Mouse (Mus musculus) neutrophil, adult 5-6 weeks (primary cell): ENCODE results near the gene Psme1. TPM values are rescaled to one million over a fixed set of nuclear protein-coding genes. Genes with fewer than 3 reads are reported as not detected.
A peak's percentile ranks its signal among the peaks of the same experiment; 100 is the strongest.

Experiments
- ATAC-seq: fragments of 151-379, 151-347 bp; 2 replicates; pipeline ENCODE4 v1.8.0; 2017; ENCODE audit warnings: mild to moderate bottlenecking, moderate TSS enrichment; ENCODE audit not compliant: insufficient number of reproducible peaks, poor library complexity, low FRiP score, severe bottlenecking; ENCODE audit errors: extremely low read depth
- total RNA-seq: library from RNA; stranded (forward); fragments of 200-1000 nt; gene quantifications from 2 replicates; pipeline ENCODE4 v1.2.3, GENCODE M21; 2017

The Psme1 gene
- total RNA-seq, 1 experiment from 2014 or later: 254 TPM

DNA sequence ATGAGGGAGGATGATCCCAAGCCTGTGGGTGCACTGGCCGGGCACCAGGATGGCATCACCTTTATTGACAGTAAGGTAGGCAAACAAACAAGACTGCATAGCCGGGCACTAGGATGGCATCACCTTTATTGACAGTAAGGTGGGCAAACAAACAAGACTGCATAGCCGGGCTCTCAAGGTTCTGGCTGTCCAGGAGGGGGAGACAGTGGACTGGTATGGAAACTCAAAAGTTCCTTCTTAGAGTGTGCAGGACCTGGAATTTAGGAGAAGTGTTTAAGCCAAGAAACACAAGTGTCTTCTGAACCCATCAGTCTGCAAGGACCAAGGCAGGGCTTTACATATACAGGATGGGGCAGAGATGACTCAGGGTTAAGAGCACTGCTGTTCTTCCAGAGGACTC lies 12.2 kb upstream of the Psme1 start:
- no peak for ATAC-seq

DNA sequence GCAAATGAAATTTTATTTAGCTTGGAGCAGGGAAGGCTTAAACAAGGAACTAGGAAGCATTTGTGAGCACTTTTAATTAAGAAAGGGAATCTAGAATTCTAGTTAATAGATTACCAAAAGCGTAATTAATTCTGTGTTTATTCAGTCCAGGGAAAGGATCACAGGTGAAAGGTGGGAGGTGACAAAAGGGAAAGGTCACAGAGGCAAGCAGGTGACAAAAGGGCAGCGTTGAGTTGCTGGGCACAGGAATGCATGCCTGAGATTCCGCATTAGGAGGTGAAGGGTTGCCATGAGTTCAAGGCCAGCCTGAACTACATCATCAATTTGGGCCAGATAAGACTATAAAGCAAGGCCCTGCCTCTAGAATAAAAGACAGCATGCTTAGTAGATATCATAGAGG lies 10.4 kb upstream of the Psme1 start:
- no peak for ATAC-seq

DNA sequence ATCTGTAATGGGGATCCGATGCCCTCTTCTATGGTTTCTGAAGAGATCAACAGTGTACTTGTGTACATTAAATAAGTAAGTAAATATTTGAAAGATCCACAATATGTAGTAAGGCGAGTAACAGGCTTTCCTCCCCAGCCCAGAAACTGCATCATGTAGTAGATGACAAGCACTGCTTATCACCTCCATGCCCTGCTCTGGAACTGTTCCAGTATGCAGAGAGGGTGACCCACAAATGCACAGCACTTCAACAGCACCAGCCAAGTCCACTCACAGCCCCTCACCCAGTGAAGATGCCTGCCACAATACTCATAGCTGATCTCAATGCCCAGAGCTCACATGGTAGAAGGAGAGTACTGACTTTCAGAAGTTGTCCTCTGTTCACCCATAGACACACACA lies 7.3 kb upstream of the Psme1 start:
- ATAC-seq: no peak

GRCm38 (mm10) chr14:55571760-55572159 lies 6.2 kb upstream of the Psme1 start:
- no peak for ATAC-seq

DNA sequence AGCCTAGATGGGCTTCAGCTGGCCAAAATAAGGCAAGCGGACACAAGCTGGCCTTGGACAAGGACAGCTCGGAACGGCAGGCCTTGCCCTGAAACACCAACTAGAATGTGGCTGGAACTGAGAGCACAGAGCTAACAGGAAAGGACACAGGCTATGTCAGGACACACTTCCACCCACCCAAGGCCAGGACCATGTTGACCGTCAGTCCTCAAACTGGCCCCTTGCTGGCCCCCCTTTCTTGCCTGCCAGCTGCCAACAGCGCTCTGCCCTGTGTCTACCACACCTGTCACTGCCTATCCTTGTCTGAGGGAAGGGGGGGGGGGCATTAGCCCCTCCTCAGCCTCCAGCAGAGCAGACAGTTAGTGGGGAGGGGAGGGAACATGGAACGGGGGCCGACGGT lies 2.6 kb upstream of the Psme1 start, which contains the start of gene Fitm1:
Gene Fitm1, plus strand, starts transcription at position 316 of the 400 bp plus-strand sequence.
- ATAC-seq: no peak

DNA sequence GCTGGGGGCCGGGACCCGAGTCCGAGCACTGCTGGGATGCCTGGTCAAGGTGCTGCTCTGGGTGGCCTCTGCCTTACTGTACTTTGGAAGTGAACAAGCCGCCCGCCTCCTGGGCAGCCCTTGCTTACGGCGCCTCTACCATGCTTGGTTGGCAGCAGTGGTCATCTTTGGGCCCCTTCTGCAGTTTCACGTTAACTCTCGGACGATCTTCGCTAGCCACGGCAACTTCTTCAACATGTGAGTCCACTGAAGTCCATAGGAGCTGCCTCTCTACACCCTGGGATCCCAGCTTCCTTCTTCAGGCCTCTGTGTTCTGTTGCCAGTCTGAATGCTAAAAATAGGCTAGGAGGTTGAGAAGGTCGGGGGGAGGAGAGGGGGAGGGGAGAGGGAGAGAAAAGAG lies 2.2 kb upstream of the Psme1 start:
- ATAC-seq: no peak

- ATAC-seq: no peak
These were observed 1.5 kb upstream of the Psme1 start for GRCm38 (mm10) chr14:55576376-55576775.

- ATAC-seq: no peak
These were observed 846 bp downstream of the Psme1 start for GRCm38 (mm10) chr14:55578668-55579269.

GRCm38 (mm10) chr14:55579511-55580496 lies 1.9 kb downstream of the Psme1 start:
- ATAC-seq: no peak

DNA sequence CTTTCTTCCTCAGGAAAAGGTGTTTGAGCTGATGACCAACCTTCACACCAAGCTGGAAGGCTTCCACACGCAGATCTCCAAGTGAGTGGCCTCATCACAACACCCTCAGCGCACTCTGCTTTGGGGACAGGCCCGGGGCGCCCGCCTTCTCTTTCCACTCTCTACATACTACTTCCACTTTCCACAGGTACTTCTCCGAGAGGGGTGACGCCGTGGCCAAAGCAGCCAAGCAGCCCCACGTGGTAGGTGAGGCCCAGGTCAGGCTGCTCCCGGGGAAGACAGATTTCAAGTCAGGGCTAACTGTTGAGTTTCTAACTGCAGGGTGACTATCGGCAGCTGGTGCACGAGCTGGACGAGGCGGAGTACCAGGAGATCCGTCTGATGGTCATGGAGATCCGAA lies 2.8 kb downstream of the Psme1 start:
- ATAC-seq: no peak

DNA sequence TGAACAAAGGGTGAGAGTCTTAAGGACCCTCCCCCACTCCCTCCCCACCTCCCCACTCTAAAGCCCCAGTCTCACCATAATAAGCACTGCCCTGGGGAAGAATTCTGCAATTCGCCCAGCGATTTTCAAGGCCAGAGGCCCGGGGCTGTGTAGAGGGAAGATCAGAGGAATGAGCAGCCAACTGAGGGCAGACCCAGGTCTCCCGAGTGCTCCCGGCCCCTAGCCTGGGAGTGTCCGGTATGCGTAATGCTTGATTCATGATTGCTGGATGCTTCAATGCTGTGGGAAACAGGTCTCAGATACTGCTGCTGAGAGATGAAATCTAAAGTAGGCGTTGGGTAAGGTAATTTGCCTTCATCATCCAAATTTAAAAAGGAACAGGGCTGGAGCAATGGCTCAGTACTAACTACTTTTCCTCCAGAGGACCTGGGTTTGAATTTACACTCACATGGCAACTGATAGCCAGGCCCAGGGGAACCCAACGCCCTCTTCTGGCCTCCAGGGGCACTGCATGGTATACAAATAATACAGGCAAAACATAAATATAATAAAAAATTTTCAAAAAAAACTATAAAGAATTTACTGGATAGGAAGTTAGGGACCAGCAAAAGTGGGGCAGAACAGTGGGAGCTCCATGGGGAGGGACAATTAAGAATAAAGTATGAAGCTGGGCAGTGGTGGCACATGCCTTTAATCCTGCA lies 4.2 kb downstream of the Psme1 start:
- ATAC-seq: no peak

- ATAC-seq: no peak
These were observed 6.4 kb downstream of the Psme1 start for GRCm38 (mm10) chr14:55584303-55584701.

DNA sequence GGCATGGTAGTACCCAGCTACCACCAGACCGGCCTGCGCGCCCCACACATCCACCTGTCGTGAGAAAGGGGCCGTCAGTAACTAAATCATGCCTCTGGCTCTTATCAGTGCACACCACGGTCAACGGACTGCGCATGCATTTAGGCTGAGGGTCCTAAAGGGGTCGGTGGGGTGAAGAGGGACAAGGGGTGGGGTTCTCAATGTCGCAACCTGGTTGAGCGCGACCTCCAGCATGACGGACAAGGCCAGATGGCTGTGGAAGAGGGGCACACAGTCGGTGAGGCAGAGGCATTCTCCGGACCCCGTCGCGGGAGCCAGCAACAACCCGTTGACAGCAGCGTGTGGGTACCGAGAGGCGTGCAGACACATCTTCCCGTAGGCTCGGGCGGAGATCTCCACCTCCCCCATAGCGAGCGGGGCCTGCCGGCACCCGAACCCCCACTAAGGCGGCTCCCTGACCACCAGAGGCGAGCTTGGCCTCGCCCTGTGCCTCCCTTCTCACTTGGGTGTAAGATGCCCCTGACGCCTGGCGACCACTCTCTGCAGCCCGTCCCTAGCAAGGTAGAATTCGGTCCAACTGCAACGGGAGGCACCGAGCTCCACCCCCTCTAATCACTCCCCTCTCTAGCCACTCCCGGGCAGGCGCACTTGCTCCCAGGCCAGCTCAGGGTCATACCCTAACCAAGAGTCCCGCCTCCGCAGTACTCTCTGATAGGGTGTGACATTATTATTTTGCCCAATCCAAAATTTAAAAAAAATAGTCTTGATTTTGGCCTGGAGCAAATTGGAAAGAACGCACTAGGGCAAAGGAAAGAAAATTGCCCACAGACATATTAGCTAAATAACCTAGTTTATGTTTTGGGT lies 7.0 kb downstream of the Psme1 start, which contains the start of gene Emc9:
Gene Emc9, minus strand, starts transcription at position 601 of the 864 bp plus-strand sequence.
- peak; percentile 76 for ATAC-seq

- ATAC-seq: no peak
These were observed 7.6 kb downstream of the Psme1 start for GRCm38 (mm10) chr14:55585566-55585960.

DNA sequence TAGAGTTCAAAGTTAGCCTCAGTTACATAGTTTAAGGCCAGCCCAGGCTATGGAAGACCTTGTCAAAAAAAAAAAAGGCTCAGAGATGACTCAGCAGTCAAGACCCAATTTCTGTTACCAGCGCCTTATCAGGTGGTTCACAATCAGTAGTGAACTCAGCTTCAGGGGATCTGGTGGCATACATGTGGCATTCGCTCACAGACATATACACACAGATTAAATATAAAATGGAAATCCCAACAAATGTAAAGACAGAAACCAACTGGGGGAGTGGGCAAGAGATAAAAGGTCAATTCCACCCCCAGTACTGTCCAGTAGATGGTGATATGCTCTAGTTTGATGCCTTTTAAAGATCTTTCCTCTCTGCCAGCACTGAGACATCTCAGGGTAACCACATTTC lies 8.2 kb downstream of the Psme1 start:
- no peak for ATAC-seq

DNA sequence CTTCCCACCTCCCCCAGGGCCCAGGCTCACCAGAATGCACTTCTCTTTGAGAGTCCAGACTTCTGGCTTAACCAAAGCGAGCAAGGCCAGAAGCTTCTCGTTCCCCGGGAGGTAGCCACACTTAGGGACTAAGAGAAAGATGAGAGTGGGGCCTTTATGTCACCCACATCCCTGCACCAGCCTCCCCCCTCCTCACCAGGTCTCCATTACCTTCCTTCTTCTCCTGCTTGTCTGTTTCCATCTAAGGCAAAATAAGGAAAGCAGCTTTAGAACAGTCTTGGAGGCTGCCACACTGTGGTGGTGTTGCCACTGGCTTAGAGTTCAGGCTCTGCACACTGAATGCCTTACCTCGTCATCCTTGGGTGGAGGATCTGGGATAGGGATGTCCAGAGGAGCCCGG lies 11.3 kb downstream of the Psme1 start:
- no peak for ATAC-seq

- no peak for ATAC-seq
These were observed 12.0 kb downstream of the Psme1 start for GRCm38 (mm10) chr14:55589771-55590448.

GRCm38 (mm10) chr14:55590748-55591330 lies 12.9 kb downstream of the Psme1 start, which contains the start of gene Psme2:
Gene Psme2, minus strand, starts transcription at chr14:55591113.
- peak; percentile 86 for ATAC-seq
